Mouse (Mus musculus): Measurements from ENCODE around the gene Cryz.

Gene Cryz

DNA sequence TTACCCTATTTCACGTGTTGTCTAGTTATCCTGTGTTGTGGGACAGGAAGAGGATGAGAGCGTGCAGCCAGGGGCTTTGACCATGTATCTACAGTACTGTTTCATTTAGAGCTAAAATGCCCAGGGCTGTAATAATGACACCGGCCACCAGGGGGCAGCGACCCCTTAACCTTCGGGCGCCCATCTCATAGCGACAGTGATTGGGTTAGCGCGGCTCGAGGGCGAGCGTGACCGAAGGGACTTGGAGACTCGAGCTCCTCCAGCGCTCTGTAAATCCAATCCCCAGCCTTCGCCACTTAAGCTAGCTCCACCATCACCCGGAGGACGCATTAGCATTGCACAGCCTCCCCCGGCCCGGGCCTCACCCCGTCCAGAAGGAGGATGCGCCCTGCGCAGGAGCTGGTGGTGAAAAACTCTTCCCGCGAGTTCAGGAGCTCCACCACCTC, at the start of gene Cryz:
Gene Cryz, plus strand, starts transcription at position 224 of the 446 bp plus-strand sequence.
- in situ Hi-C loops (cut with MboI, MseI) = no loop called here

DNA sequence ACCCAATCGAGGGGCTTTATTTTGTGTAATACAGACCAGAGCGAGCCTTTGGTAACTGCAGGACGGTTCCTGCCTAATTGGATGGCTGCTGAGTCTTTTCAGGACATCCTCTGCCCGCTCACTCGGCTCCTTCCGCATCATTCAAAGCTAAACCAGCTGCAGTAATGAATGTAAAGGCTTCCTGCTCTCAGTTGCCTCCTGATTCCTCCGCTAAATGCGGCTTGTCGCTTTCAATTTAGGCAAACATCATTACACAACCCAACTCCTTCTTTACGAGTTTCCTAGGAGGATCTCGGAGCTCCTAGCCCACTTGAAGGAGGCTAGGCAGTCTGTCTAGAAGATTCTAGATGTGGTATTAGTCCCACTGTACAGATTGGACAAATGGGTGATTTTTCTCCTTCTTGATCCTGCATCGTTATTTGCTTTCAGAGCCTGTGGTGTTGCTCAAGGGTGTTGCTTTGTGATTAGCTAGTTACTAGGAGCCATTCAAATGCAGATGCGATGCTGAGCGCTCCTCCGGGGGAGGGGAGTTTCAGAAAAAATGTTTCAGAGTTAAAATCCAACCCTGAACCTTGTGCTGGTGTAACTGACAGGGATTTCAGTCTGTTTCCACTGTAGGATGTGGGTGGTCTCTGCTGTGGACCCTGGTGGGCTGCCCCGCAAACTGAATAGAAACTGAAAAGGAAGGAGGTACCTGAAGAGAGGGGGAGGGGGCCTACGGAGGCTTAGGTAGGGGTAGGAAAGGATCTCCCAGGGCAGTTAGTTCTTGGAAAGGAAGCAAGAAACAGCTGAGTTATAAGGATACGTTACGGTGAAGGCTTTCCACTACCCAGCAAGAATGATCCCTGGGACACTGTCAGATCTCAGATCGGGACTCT, 48.7 kb upstream of the Cryz start:
- in situ Hi-C loops (cut with MboI, MseI) = no loop called here

DNA sequence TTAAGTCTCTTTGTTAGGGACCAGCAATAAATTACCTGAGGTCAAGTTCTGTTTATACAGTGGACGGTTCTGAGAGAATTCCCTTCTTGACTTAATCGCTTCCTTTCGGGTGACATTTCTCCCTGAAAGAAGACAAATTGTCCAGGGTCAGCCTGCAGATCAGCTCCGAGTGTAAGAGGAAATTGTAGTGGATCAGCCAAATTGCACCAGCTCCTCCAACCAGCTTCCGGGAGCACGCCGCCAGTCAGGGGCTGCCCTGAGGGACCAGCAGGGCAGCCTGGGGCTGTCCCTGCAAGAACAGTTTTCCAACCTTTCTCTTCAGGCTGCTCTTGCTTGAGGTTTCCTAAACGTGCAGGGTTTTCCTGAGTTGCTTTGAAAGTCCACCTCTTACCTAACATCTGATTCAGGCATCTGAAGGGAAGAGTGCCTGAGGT, 47.6 kb upstream of the Cryz start:
- in situ Hi-C loops (cut with MboI, MseI) = no loop called here

DNA sequence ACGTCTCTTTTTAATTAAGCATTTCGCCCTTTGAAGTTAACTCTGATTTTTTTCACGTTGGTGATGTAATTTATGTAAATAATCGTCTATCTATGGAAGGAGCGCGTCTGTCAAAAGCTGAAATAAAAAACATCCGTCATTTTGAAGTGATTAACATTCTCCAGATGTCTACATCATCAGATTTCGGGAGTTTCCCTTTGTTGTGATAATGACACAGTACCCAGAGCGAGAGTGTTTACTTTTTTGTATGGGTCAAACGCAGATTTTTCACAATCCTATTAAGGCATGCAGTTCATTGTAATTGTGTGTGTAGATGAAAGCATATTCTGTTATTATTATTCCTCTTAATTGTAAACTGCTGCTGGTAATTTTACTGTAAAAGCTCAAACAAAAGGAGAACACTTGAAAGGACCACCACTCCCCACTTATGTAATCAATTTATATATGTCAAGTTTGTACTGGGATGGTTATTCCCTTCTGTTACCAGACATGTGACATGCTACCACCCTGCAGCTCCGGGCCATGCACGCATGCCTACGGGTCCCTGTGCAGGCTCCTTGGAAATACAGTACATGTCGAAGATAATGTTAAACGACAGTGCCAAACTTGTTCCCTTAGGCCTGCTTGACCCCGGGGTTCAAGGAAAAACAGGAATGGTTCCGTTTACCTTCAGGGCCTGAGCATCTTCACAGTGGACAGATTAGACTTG, 46.0 kb upstream of the Cryz start:
- in situ Hi-C loops (cut with MboI, MseI) = no loop called here

DNA sequence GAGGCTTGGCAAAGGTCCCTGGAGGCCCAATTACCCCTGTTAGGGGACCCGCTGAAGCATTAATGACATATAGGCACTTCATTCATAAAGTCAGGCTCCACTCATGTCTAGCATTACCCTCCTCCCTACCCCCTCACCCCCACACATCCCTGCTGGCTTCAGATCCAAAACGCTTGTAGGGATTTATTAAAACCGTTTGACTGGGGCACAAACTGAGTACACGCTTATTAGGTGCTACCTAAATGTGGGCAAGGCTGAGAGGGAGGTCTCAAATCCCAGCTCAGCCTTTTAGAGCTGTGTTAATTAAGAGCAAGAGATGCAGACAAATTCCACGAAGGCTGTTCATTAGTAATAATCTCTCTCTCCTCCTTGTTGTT, 45.5 kb upstream of the Cryz start:
- in situ Hi-C loops (cut with MboI, MseI) = no loop called here

DNA sequence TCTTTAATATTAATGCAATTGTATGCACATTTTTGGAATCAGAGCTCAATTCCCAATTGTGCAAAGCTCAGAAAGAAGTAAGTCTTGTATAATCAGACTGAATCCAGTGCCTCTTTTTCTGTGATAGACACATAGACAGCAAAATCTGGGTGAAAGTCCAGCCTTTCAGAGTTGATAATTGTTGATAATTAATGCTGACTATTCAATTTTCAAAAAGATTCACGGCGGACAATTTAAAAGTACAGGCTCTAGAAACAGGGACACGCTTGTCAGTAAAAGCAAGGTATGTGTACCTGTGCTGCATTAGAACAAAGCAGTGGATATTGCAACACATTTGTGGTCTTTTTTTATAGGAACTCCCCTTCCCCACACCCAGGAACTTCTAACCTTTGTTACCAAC, 34.3 kb upstream of the Cryz start:
- in situ Hi-C loops (cut with MboI, MseI) = no loop called here

GRCm38 (mm10) chr3:154565437-154565836, 31.1 kb upstream of the Cryz start:
- in situ Hi-C loops (cut with MboI, MseI) = no loop called here

DNA sequence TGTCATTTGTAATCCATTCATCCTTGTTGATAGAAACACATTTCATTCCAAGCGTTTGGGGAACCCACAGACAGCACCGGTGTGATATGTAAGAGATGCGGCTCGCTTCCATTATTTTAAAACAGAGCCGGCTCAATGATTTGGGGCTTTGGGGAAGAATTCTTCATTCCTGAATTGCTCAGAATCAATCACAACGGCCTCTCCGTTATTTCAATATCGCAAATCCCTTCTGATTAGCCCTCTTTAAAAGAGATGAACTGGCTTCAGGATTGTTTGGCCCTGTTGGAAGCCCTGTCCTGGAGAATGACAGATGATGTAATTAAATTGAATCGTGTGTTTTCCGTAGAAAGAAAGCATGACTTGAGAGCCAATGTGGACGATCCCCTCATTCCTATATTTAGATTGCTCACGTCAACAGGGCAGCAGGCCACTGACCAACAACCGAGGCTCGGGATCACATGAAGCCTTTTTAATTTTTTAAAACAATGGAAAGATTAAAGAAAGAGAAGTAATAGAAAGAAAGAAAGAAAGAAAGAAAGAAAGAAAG, 26.4 kb upstream of the Cryz start:
- in situ Hi-C loops (cut with MboI, MseI) = loop anchor here (5.0 kb wide), 2 partner anchors 238 to 303 kb away; partner anchors contain the start of gene Lhx8

DNA sequence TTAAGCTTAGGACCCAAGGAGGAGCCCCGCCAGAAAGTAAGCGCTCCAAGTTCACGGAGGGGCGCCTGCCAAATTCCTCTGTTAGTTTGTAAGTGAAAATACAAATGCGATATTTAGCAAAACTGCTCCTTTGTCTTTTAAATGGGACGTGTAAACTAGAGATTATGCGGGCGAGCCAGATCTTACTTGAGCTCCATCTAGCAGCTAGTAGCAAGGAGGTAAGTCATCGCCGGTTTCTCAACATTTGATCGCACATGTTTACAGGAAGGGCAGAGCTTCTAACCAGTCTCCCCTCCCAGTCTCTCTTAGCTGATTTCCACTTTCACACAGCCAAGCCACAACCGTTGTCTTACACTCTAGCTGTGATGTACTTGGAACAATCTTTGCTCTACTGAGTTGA, 25.7 kb upstream of the Cryz start:
- in situ Hi-C loops (cut with MboI, MseI) = loop anchor here (5.0 kb wide), 2 partner anchors 238 to 303 kb away; partner anchors contain the start of gene Lhx8

DNA sequence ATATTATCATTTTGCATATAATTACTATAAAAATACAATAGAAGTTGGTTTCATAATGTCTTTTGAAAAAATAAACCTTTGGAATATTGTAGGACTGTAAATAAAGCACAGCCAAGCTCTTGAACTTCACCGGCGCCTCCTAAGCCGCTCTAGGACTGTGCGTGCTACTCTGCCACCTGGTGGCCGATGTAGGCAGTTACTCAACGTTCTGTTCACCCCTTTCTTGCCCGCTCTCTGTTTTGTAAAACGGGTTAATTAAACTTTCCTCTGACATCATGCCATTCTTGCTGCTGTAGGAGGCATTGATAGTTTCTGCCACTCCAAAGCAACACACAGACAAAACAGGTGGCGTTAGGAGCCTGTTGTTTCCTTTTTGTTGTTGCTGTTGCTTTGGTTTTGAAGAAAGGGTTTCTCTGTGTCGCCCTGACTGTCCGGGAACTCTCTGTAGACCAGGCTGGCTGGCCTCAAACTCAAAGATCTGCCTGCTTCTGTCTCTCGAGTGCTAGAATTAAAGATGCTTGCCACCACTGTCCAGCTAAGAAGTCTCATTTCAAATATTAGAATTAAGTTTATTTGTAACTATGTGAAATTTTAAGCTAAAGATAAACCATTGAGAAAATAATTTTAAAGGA, 24.1 kb upstream of the Cryz start:
- in situ Hi-C loops (cut with MboI, MseI) = loop anchor here (5.0 kb wide), 2 partner anchors 240 to 305 kb away; partner anchors contain the start of gene Lhx8

DNA sequence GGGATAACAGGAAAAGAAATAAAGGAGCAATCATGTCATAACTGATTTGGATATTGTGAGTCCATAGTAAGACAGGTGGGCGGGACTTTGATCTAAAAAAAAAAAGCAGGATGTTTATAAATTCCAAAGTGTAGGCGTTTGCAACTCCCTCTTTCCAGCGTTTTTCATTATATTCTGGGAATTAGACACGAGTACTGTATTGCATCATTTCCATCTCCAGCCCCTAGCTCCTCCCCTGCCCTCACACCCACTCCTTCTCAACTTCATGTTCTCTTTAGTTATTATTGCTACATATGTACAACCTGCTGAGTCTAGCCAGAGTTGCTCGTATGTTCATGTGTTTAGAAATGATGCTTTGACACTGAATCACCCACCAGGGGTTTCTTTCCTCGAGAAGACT, 22.8 kb upstream of the Cryz start:
- in situ Hi-C loops (cut with MboI, MseI) = loop anchor here (5.0 kb wide), 2 partner anchors 241 to 306 kb away; partner anchors contain the start of gene Lhx8

GRCm38 (mm10) chr3:154577895-154578294, 18.6 kb upstream of the Cryz start:
- in situ Hi-C loops (cut with MboI, MseI) = no loop called here

DNA sequence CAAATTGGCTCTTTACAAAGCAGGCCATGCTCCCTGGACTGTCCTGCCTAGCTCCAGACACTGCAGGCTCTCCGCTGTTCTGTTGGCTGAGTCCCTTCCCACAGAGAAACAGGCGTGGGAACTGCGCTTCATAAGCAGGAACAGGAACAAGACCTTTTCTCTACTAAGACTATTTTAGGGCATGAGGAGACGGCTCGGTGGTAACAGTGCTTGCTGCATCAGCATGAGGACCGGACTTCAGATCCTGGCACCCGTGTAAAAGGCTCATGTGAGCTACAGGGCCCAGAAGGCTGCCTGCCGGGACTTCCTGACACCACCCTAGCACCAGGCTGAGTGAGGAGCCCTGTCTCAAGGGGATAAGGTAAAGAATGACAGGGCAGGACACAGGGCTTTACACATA, 12.2 kb upstream of the Cryz start:
- in situ Hi-C loops (cut with MboI, MseI) = no loop called here

DNA sequence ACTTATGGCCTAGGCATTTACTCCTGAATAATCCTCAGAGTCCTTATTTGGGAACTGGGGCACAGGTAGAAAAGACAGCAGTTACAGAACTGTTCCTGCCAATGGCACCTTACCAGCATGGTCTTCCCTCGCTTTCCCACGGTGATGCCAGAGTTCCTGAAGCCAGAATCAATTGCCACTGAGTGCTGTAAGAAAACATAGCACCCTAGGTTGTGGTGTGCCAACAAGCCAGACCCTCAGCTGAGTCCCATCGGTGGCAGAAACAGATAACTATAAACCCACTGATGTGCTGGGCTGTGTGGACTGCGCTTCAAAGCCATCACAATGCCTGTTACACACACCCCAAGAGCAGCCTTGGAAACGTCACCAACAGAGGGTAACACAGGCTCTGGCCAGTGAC, 5.5 kb upstream of the Cryz start:
- in situ Hi-C loops (cut with MboI, MseI) = no loop called here

- in situ Hi-C loops (cut with MboI, MseI) = no loop called here
Observed at GRCm38 (mm10) chr3:154591621-154592020, 4.9 kb upstream of the Cryz start.

DNA sequence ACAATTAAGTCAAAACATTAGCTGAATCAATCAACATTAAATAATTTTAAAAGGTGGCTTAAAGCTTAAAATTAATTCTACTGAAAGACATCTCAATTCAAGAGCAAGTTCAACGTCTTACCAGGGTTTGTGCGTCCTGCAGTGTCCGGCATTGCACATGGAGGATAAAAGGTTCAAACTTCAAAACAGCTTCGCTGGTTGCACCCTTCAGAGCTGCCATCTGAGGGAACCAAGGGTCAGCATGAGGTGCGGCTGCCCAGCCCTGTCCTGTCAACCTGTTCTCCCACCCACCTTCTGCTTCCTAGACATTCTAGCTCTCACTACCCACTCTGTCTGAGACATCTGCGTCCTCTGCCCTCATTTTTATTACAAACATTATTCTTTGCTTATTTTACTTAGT, 2.9 kb upstream of the Cryz start:
- in situ Hi-C loops (cut with MboI, MseI) = no loop called here

GRCm38 (mm10) chr3:154594156-154594555, 2.4 kb upstream of the Cryz start:
- in situ Hi-C loops (cut with MboI, MseI) = no loop called here

GRCm38 (mm10) chr3:154596934-154597554, 533 bp downstream of the Cryz start, which contains the start of gene Tyw3:
Gene Tyw3 (minus strand): TSS chr3:154597104.
- in situ Hi-C loops (cut with MboI, MseI) = no loop called here

DNA sequence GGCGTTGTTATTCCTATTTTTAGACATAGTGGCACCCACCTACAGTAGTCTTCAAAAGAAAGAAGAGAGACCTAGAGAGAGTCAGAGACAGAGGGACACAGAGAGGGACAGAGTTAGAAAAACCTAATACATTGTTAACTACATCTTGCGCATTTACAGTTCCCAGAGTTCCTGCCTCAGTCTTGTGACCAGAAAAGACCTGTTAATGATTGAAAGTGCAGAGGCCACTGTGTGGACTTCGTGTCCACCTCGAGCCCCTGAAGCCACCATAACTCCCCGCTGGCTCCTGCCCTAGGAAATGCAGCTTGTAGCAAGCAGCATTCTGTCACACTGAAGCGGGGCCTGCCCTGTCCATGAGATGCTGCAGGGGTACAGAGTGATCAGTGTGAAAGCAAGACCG, 1.1 kb downstream of the Cryz start:
- in situ Hi-C loops (cut with MboI, MseI) = no loop called here

GRCm38 (mm10) chr3:154602141-154602540, 5.6 kb downstream of the Cryz start:
- in situ Hi-C loops (cut with MboI, MseI) = no loop called here

- in situ Hi-C loops (cut with MboI, MseI) = no loop called here
Observed at GRCm38 (mm10) chr3:154604871-154605270, 8.4 kb downstream of the Cryz start.

All from T-helper 1 cell (primary cell).